Mouse (Mus musculus): ENCODE results near the gene Cnih2. TPM values are rescaled to one million over a fixed set of nuclear protein-coding genes. Genes with fewer than 3 reads are reported as not detected.

Cnih2 gene
- total RNA-seq, 2 experiments from 2014 or later: not detected

DNA sequence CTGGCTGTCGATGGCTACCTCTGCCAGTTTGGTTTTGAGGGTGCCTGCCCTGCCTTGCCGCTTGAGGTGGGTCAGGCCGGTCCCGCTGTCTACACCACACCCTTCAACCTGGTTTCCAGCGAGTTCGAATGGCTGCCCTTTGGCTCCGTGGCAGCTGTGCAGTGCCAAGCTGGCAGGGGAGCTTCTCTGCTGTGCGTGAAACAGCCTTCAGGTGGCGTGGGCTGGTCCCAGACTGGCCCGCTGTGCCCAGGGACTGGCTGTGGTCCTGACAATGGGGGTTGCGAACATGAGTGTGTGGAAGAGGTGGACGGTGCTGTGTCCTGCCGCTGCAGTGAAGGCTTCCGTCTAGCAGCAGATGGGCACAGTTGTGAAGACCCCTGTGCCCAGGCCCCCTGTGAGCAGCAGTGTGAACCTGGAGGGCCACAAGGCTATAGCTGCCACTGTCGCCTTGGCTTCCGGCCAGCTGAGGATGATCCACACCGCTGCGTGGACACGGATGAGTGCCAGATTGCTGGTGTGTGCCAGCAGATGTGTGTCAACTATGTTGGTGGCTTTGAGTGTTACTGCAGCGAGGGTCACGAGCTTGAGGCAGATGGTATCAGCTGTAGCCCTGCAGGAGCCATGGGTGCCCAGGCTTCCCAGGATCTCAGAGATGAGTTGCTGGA lies 29.6 kb downstream of the Cnih2 start:
- no peak for DNase-seq (ENCODE audit: low spot score)

DNA sequence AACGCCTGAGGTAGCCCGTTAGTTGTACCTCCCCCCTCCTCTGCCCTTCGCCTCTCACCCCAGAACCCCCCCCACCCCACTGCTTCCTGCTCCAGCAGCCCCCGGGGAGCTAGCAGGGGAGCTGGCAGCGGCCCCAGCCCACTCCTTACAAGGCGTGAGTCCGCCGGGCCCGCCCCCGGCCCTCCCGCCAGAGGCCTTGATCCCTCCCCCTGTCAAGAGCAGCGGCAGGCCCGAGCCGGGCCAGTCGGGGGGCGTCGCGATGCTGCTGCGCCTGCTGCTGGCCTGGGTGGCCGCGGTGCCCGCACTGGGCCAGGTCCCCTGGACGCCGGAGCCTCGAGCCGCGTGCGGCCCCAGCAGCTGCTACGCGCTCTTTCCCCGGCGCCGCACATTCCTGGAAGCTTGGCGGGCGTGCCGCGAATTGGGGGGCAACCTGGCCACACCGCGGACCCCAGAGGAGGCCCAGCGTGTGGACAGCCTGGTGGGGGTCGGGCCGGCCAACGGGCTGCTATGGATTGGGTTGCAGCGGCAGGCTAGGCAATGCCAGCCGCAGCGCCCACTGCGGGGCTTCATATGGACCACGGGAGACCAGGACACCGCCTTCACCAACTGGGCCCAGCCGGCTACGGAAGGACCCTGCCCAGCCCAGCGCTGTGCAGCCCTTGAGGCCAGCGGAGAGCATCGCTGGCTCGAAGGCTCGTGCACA lies 30.3 kb downstream of the Cnih2 start, which contains the start of gene Cd248:
Gene Cd248 (plus strand): TSS at position 212 of the 703 bp plus-strand sequence.
- DNase-seq (ENCODE audit: low spot score): peak; percentile 75

DNA sequence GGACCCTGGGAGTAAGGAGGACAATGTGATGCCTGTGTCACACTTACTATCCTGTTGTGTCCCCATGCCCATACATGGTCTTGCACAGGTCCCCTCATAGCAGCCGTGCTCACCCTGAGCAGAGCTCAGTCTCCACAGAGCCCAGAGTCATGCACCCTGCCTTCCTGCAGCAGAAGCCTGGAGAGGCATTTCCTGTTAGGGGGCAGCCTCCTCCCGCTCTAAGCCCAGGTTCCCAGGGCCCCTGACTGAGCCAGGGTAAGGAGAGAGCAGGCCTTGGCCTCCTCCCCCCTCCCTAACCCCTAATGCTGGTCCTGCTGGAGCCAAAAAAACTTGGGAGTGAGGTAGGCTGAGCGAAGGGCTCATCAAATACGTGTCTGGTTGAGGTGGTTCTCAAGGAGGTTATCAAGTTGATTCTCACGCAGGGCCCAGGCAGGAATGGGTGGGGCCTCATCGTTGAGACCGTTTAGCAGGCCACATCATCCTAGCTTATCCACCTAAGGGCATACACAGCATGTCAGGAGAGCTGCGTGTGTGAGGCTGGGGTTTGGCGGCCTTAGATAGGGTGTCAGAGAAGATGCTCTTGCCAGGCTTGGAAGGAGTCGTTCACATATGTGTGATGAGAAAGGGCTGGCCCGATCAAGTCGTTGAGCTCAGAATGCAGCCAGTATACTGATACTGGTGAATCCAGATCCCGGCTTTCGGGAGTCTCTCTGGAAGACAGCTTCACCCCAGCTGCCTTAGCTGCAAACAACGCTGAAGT lies 31.1 kb downstream of the Cnih2 start:
- DNase-seq (ENCODE audit: low spot score): no peak

DNA sequence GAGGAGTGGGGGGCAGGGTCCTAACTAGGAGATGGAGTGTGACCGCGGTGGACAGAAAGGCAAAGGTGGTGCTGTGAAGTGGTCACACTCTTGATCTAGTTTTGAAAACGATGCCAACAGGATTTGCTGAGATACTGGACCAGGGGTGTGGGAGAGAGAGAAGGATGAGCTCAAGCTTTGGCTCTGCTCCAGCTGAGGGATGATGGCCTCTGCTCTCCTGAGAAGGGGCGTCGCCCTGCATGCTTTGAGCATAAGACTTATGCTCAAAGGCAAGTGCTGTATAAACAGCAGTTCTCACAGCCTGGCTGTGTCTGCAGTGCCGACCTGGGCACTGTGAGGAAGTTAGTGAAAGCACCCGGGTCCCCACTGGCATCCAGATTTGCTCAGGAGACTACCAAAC lies 33.2 kb downstream of the Cnih2 start:
- peak; percentile 73 for DNase-seq (ENCODE audit: low spot score)

DNA sequence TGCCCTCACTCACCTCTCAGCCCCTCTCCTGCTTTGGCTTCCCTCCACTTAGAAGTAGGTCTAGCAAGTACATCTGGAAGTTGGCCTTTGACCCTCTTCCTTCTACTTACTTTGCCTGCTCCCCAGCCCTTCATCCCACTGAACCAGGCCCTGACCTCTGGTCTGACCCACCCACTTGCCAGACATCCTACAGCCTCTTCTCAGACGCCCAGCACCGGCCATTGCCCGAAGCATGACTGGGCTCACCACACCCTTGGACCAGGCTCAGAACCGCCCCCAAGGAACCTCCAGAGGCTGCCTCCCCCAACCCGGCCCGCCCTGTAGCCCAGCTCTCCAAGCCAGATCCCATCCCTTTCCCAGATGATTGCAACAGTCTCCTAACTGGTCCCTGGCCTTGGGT lies 35.9 kb downstream of the Cnih2 start:
- peak; percentile 72 for DNase-seq (ENCODE audit: low spot score)

DNA sequence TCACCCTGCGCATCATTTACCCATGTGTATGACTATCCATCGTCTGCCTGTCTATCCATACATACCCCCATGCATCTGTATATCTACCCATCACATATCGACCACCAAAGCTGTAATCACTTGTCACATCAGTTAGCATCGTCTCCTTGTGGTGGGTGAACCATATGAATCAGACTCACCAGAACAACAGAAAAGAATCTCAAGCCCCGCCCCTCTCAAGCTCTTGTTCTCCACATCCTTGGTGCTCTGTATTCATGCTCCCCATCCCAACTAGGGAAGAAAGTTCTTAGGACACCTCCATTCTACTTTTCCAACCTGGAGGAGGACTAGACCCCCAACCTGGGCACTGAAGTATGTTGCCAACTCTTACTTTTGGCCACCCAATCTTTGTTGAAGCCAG lies 36.3 kb downstream of the Cnih2 start:
- no peak for DNase-seq (ENCODE audit: low spot score)

DNA sequence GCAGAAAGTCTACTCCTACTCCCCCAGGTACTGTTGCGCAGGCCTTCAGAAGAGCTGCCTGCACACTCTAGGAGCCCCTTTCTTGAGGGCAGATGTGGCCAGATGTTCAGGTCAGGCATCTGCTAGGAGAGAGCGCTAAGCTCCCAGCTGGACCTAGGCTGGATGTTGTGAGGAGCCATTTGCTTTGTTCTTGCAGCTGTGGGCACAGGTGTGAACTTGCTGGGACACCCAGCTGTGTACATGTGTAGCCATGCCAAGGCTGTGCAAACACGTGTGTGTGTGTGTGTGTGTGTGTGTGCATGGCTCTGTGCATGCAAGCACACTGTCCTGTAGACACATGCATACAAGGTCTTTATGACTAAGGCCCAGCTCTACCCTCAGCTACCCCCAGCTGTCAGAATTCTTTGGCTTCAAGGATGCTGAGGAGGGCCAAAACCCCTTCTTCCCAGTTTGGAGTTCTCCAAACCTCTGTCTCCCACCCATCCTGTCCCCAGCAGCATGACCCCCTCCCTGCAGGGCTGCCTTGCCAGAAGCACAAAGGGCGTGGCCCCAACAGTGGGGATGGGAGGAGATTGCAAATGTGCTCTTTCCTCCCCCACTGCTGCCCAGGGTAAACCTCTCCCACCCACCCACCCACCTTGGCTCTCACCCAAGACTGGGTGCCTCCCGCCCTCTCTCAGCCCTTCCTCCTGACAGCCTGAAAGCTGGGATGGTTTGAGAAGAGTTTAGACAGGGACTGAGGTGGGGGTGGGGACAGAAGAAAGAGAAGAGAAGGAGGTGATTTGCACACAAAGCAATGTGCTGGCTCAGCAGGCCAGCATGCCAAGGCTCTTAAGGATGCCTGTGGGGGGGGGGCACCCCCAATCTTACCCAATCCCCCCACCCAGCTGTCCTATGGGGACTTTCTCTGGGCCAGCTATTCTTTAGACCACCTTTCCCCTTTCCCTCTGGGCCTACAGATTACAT lies 37.7 kb downstream of the Cnih2 start:
- peak; percentile 67 for DNase-seq (ENCODE audit: low spot score)

DNA sequence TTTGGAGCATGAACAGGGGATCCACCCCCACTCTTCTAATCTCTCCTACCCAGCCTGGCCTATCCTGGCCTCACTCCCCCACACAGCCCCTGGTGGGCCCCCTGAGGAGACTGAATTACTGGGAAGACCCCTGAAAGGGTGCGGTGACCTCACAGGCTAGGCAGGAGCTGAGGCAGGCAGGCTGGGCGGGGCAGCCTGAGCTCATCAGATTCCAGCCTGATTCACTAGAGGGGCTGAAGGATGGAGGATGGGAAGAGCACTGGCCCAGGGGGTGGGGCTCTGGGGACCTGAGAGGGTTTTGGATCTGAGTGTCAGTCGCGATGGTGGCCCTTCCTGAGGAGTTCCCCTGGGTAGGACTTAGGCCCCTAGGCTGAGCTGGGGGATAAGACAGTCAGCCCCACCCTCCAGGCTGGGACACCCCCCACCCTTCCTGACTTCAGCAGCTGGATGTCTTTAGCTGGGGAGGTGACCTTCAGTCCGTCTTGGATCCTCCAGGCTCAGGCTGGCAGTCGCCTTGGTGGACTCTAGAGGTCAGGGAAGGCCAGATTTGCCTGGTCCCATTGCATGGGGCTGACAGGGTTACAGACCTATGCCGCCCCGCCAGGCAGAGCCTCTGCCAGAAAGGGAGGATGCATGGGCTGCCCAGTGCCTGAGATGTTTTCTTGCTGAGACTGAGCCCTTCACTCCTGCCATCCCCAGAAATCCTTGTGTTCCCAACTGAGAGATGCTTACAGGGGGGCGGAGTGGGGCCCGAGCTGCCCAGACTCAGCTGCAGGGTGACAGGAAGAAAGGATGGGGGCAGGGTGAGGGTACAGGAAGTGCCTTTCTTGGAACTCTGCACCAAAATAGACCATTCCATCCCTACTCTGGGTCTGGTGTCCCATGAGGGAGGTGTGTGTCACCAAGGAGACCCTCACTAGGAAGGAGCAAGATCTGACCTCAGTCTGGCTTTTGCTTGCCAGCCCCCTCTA lies 39.2 kb downstream of the Cnih2 start:
- DNase-seq (ENCODE audit: low spot score): no peak

DNA sequence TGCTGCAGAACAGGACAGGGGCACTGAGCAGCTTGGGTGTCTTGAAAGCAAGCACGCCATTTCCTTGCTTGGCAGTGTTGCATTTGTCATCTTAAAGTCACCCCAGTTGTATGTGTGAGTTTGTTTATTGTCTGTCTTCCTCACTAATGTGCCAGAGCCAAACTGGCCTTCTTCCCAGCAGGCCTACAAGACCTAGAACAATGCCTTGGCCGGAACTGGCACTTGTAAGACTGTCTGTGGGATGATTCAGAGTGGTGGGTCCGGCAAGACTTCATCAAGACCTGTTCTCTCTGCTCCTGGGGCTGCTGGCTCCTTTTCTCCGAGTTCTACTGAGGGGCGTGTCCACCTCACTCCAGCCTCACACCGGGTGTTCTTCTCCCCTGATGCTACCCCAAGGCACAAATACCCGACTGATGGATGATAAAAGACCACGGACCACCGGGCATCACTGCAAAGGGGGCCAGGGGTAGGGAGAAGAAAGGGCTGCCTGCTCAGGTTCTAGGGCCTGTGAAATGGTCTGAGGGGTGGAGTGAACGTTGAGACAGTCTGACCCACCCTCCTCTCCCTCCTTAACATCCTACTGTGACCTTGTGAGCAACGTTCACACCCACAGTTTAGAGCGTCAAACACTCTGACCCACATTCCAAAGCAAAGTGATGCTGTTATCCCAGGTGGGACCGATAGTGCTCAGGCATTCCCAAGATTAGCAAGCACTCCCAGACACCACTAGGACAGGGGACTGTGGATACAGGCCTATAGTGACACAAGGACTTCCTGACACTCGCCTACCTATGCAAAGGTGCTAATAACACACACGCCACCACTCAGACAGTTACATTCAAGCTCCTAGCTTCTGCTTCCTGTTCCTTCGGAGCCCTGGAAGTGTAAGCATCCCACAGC lies 40.2 kb downstream of the Cnih2 start:
- DNase-seq (ENCODE audit: low spot score): no peak

DNA sequence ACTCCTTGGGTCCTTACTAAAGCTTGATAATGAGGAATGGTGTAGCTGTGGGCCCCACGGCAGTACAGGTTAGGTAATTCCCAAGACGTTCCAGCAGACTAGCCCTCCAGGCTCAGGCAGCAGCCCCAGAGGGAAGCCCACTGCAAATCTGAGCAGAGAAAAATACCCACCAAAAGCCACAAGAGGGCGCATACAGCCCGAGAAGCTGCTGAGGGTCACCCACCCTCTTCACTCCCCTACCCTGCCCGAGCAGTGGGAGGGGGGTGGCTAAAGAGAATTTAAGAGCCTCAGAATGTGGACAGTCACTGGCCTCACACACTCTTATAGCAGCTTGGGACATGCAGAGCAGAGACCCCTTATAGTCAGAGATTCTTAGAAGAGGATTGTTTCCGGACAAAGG lies 42.1 kb downstream of the Cnih2 start:
- DNase-seq (ENCODE audit: low spot score): no peak

DNA sequence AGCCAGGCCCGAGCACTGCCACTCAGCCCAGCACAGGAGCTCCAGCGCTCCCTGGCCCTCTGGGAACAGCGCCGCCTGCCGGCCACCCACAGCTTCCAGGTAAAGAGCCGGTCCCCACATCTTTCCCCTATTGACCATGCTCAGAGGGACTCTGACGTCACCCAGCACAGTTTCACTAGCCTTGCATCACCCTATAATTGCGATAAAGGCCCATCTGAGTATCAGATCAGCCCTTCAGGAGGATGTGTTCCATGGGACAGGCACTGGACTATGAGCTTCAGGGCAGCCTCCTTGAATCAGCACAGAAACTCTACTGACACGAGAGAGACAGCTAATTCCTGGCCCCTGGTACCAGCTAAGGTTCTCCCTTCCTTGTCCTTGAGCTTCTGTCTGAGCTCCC lies 44.4 kb downstream of the Cnih2 start:
- DNase-seq (ENCODE audit: low spot score): no peak

DNA sequence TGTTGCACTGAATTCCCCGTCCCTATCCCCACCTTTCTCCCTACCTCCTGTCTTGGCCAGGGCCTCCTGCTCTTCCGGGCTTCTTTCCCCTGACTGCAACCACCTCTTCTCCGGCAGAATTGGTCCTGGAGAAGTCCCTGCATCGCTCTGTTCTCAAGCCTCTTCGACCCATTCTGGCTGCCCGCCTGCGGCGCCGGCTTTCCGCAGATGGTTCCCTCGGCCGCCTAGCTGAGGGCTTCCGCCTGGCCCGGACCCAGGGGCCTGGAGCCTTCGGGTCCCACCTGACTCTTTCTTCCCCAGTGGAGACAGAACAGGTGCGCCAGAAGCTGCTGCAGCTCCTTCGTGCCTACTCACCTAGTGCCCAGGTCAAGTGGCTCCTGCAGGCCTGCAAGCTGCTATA lies 45.5 kb downstream of the Cnih2 start:
- no peak for DNase-seq (ENCODE audit: low spot score)

DNA sequence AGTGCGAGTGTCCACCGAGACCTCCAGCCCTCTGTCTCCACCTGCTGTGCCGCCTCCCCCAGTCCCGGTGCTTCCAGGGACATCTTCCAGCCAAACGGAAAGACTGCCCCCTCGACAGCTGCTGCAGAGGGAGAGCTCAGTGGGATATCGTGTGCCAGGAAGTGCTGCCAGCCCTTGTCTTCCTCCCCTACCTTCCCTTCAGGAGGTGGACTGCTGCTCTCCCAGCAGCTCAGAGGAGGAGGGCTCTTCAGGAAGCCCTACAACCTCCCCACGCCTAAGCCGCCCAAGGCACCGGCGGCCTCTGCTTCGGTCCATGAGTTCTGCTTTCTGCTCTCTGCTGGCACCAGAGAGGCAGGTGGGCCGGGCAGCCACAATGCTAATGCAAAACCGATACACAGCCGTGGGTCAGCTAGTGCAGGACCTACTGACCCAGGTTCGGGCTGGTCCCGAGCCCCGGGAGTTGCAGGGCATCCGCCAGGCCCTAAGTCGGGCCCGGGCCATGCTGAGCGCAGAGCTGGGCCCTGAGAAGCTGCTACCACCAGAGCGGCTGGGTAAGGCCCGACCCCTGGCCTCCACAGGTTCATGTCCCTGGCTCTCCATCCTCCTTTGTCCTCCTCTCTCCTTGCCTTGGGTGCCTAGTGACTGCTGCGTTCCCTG lies 46.0 kb downstream of the Cnih2 start:
- no peak for DNase-seq (ENCODE audit: low spot score)

DNA sequence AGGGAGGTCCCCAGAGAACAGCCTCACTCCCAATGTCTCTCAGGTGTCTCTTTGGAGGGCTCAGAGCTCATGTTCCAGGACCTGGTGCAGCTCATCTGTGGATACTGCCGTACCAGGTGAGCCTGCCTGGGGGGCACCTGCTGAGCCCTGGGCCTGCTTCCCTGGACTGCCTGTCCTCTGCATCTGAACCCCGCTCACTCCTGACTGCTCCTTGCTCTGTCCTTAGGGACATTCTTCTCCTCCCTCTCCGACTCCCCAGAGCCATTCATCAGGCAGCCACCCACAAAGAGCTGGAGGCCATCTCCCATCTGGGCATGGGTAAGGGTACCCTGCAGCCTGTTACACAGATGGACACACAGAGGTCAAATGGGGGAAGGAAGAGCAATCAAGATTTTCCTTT lies 46.8 kb downstream of the Cnih2 start:
- no peak for DNase-seq (ENCODE audit: low spot score)

DNA sequence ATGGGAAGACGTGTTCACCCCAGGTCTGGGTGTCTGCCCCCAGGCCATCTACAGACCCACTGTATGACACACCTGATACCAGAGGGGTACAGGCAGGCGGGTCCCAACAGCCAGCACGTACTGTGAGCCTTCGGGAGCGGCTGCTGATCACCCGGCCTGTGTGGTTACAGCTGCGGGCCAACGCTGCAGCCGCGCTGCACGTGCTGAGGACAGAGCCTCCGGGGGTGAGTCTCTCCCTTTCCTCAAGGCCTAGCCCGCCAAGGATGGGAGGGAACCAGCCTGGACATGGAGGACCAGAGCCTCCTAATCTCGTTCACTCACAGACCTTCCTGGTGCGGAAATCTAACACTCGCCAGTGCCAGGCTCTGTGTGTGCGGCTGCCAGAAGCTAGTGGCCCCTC lies 47.3 kb downstream of the Cnih2 start:
- no peak for DNase-seq (ENCODE audit: low spot score)

DNA sequence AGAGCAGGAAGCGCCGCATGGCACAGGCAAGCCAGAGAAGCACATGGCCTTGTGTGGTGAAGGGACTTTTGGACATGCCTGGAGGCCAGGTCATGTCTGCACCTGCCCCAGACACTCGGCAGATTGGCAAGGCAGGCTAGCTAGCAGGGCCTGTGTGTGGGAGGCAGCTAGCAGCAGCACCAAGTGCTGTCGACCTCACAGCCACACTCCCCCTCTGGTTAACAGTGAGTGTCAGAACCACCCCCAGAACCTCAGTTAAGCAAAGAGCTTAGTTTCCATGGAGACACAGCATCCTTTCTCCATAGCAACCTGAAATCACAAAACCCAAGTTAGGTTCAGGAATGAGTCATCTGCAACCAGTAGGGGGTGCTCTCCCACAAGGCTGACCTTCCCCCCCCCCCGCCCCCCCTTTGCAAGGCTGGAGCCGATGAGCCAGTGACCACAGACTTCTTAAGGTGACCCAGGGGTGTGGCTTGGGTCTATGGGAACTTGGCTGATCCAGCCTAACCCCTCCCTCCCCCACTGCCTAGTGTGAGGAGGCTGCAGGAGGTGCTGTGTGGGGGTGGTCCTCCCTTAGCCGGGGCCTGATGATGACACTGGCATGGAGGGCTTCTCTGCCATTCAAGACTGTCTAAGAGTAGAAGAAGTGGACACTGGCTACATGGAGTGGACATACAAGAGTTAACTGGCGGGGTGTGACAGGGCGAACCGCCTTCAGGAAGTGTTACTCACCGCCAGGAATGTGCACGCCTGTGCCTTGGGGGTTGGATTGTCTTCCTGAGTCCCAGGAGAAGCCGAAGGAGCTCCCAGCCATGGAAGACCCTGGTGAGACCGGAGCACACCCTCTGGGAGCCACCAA lies 48.0 kb downstream of the Cnih2 start, which contains the start of gene Rin1:
Gene Rin1 (plus strand): TSS at position 435 of the 859 bp plus-strand sequence.
- DNase-seq (ENCODE audit: low spot score): no peak

DNA sequence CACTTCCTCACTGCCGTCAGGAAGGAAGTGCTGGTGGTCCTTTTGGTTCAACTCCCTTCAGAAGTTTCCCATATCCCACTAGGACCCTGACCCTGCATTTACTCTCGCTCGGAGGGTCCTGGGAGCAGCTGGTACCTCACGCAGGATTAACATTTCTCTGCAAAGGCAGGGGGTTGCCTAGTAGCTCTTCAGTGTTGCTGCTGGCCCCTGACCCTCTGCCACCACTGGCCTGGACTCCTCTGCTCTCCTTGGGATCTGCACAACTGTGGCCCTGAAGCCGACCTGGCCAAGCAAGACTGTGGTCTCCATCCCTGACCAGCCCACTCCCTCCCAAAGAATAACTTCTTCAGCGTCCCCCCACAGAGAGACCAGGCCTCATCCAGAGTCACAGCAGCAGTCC lies 49.0 kb downstream of the Cnih2 start:
- no peak for DNase-seq (ENCODE audit: low spot score)
